Mouse (Mus musculus): ENCODE data around the gene Olfr311. TPM values are rescaled to one million over a fixed set of nuclear protein-coding genes. Genes with fewer than 3 reads are reported as not detected.

The Olfr311 gene
- polyA plus RNA-seq, 1 experiment: not detected

GRCm38 (mm10) chr11:58849731-58850130 lies 10.7 kb downstream of the Olfr311 start:
- H3ac ChIP-seq (ENCODE audit: control insufficient read depth, insufficient read length, low read depth): no peak overlapping the region
- no peaks in the 10 kb centered on the region for H3K79me3 ChIP-seq (ENCODE audit: low read depth)
- peaks cover 22% of the 10 kb centered on the region for H3K36me3 ChIP-seq (ENCODE audit: control insufficient read depth, insufficient read depth)
- no peaks in the 10 kb centered on the region for H3K79me2 ChIP-seq (ENCODE audit: control insufficient read depth, insufficient read depth)
- H3K27me3 ChIP-seq (ENCODE audit: control insufficient read depth, insufficient read depth, insufficient read length): no peaks in the 10 kb centered on the region
- TF ChIP-seq MYOG (IDR thresholded peaks at IDR 0.05; ENCODE audit: control insufficient read depth, extremely low read depth, insufficient read length) (no peak), MYOD1 (IDR thresholded peaks at IDR 0.05; ENCODE audit: control insufficient read depth, insufficient read length, low read depth) (no peak), USF1 (IDR thresholded peaks at IDR 0.05; ENCODE audit: low read depth) (no peak), FOSL1 (IDR thresholded peaks at IDR 0.05; ENCODE audit: insufficient read depth, low read length, poor library complexity, severe bottlenecking) (no peak), MAX (IDR thresholded peaks at IDR 0.05) (no peak), CTCF (IDR thresholded peaks at IDR 0.05; ENCODE audit: control insufficient read depth, insufficient read depth, insufficient read length) (no peak), CEBPB (IDR thresholded peaks at IDR 0.05; ENCODE audit: low read depth) (no peak)
- H3K4me3 ChIP-seq (ENCODE audit: insufficient read depth, poor library complexity, severe bottlenecking): no peak overlapping the region

- TF ChIP-seq FOSL1 (IDR thresholded peaks at IDR 0.05; ENCODE audit: insufficient read depth, low read length, poor library complexity, severe bottlenecking) (no peak), MYOG (IDR thresholded peaks at IDR 0.05; ENCODE audit: control insufficient read depth, extremely low read depth, insufficient read length) (no peak), USF1 (IDR thresholded peaks at IDR 0.05; ENCODE audit: low read depth) (no peak), CTCF (IDR thresholded peaks at IDR 0.05; ENCODE audit: control insufficient read depth, insufficient read depth, insufficient read length) (no peak), MYOD1 (IDR thresholded peaks at IDR 0.05; ENCODE audit: control insufficient read depth, insufficient read length, low read depth) (no peak), MAX (IDR thresholded peaks at IDR 0.05) (no peak), CEBPB (IDR thresholded peaks at IDR 0.05; ENCODE audit: low read depth) (no peak)
- H3K79me2 ChIP-seq (ENCODE audit: control insufficient read depth, insufficient read depth): no peaks in the 10 kb centered on the region
- H3K4me3 ChIP-seq (ENCODE audit: insufficient read depth, poor library complexity, severe bottlenecking): no peak overlapping the region
- H3K27me3 ChIP-seq (ENCODE audit: control insufficient read depth, insufficient read depth, insufficient read length): no peaks in the 10 kb centered on the region
- peaks cover 46% of the 10 kb centered on the region for H3K36me3 ChIP-seq (ENCODE audit: control insufficient read depth, insufficient read depth)
- no peaks in the 10 kb centered on the region for H3K79me3 ChIP-seq (ENCODE audit: low read depth)
- H3ac ChIP-seq (ENCODE audit: control insufficient read depth, insufficient read length, low read depth): no peak overlapping the region
Measured at GRCm38 (mm10) chr11:58860744-58861143, 21.7 kb downstream of the Olfr311 start.

DNA sequence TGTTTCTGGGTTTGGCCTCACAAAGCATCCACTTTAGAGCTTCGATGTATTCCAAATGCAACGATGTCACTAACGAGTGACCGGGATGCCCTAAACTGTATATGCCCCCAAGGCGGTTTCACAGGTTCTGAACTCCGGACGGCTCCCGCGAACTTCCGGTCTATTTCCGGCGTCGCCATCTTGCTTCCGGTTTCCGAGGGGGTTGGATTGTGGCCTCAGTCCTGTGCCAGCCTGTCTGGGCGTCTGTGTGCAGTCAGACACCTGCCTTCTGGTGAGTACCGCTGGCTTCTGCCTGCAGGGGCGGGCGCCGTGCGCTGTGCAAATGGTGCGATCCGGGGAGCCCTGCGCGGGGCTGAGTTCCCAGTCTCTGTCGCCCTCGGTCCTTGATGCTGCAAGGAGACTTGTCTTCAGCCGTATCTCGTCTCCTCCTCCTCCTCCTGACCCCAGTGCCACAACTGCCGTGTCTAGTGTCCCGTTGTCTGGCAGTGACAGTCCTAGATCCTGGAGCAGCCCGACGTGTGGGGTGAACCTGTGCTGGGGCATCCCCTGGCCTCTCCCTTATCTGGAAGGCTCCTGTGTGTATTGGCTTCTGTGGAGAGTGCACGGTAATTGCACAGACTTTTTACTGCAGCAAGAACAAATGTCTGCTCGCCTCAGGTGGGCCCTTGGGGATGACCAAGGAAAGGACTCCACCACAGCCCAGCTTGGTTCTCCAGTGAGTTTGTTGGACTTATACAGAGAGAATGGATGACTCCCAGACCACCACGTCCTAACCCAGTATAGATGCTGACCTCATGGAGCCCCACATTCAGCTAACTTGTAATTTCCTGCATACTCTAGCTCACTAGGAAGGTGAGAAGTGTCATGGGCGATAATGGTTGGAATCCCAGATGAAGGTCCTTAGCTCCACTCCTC lies 28.2 kb downstream of the Olfr311 start, which contains the start of gene 2810021J22Rik:
Gene 2810021J22Rik, plus strand, starts transcription at position 178 of the 915 bp plus-strand sequence.
- peaks cover 10% of the 10 kb centered on the region for H3K79me2 ChIP-seq (ENCODE audit: control insufficient read depth, insufficient read depth)
- no peaks in the 10 kb centered on the region for H3K79me3 ChIP-seq (ENCODE audit: low read depth)
- H3K36me3 ChIP-seq (ENCODE audit: control insufficient read depth, insufficient read depth): no peaks in the 10 kb centered on the region
- peak within 1 kb of the TSS; percentile 80 for H3K4me3 ChIP-seq (ENCODE audit: insufficient read depth, poor library complexity, severe bottlenecking)
- TF ChIP-seq USF1 (IDR thresholded peaks at IDR 0.05; ENCODE audit: low read depth) (no peak), MYOG (IDR thresholded peaks at IDR 0.05; ENCODE audit: control insufficient read depth, extremely low read depth, insufficient read length) (no peak), CTCF (IDR thresholded peaks at IDR 0.05; ENCODE audit: control insufficient read depth, insufficient read depth, insufficient read length) (no peak), MAX (IDR thresholded peaks at IDR 0.05) (peak; percentile 48)
- H3ac ChIP-seq (ENCODE audit: control insufficient read depth, insufficient read length, low read depth): peak within 1 kb of the TSS; percentile 55
- no peaks in the 10 kb centered on the region for H3K27me3 ChIP-seq (ENCODE audit: control insufficient read depth, insufficient read depth, insufficient read length)

DNA sequence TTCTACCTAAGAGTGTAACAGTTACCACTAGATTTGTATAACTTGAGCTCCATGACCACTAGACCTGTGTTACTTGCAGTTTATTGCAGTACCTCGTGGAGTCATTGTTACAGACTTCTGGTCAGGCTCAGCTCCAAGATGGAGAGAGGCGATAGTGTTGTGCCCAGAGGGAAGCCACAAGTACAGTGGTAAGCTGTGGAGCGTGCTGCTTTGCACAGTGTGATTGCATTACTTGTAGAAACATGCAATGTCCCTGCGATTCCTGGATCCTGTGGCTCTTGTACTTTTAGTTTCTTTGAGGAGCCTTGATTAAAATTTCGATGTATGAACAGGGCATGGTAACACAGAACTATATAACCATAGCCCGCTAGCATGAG lies 28.9 kb downstream of the Olfr311 start:
- no peaks in the 10 kb centered on the region for H3K36me3 ChIP-seq (ENCODE audit: control insufficient read depth, insufficient read depth)
- TF ChIP-seq FOSL1 (IDR thresholded peaks at IDR 0.05; ENCODE audit: insufficient read depth, low read length, poor library complexity, severe bottlenecking): no peak
- TF ChIP-seq CEBPB (IDR thresholded peaks at IDR 0.05; ENCODE audit: low read depth): no peak
- TF ChIP-seq MAX (IDR thresholded peaks at IDR 0.05): no peak
- TF ChIP-seq MYOD1 (IDR thresholded peaks at IDR 0.05; ENCODE audit: control insufficient read depth, insufficient read length, low read depth): no peak
- TF ChIP-seq USF1 (IDR thresholded peaks at IDR 0.05; ENCODE audit: low read depth): no peak
- no peak for TF ChIP-seq MYOG (IDR thresholded peaks at IDR 0.05; ENCODE audit: control insufficient read depth, extremely low read depth, insufficient read length)
- H3K79me2 ChIP-seq (ENCODE audit: control insufficient read depth, insufficient read depth): peaks cover 10% of the 10 kb centered on the region
- H3ac ChIP-seq (ENCODE audit: control insufficient read depth, insufficient read length, low read depth): no peak overlapping the region
- H3K4me3 ChIP-seq (ENCODE audit: insufficient read depth, poor library complexity, severe bottlenecking): no peak overlapping the region
- no peaks in the 10 kb centered on the region for H3K27me3 ChIP-seq (ENCODE audit: control insufficient read depth, insufficient read depth, insufficient read length)
- no peaks in the 10 kb centered on the region for H3K79me3 ChIP-seq (ENCODE audit: low read depth)

- TF ChIP-seq FOSL1 (IDR thresholded peaks at IDR 0.05; ENCODE audit: insufficient read depth, low read length, poor library complexity, severe bottlenecking): no peak
- no peak for TF ChIP-seq MYOD1 (IDR thresholded peaks at IDR 0.05; ENCODE audit: control insufficient read depth, insufficient read length, low read depth)
- TF ChIP-seq MAX (IDR thresholded peaks at IDR 0.05): no peak
- TF ChIP-seq USF1 (IDR thresholded peaks at IDR 0.05; ENCODE audit: low read depth): no peak
- no peak for TF ChIP-seq MYOG (IDR thresholded peaks at IDR 0.05; ENCODE audit: control insufficient read depth, extremely low read depth, insufficient read length)
- Histone ChIP-seq H3K79me2 (ENCODE audit: control insufficient read depth, insufficient read depth) (peaks cover 10% of the 10 kb centered on the region), H3K27me3 (ENCODE audit: control insufficient read depth, insufficient read depth, insufficient read length) (no peaks in the 10 kb centered on the region), H3K4me3 (ENCODE audit: insufficient read depth, poor library complexity, severe bottlenecking) (no peak overlapping the region), H3K36me3 (ENCODE audit: control insufficient read depth, insufficient read depth) (peaks cover 4% of the 10 kb centered on the region), H3ac (ENCODE audit: control insufficient read depth, insufficient read length, low read depth) (no peak overlapping the region), H3K79me3 (ENCODE audit: low read depth) (no peaks in the 10 kb centered on the region)
Measured at GRCm38 (mm10) chr11:58870961-58871360, 31.9 kb downstream of the Olfr311 start.

Data from C2C12 (cell line).